Mouse (Mus musculus): Measurements from ENCODE around the gene Apbb1.

DNA sequence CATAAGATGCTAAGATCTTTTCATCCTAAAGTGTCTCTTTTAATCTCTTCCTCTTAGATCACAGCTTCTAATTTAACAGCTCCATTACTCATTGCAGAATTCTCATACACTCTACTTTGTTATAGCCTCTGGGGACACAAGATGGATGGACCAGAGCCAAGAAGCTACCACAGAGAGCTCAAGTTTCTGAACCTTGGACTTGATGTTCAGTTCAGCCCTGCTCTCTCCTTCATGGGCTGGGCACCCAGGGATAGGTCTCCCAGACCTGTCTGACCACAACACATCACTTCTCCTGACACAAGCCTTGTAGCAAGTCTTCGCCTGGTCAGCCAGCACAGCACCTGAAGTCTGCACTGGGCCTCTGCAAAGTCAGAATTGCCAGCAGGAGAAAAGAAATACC, 32.9 kb upstream of the Apbb1 start:
- no peak for TF ChIP-seq ZNF384 (IDR thresholded peaks at IDR 0.05; ENCODE audit: low read depth, low read length)
- no peak for TF ChIP-seq ZC3H11A (IDR thresholded peaks at IDR 0.05; ENCODE audit: borderline replicate concordance, low read depth, low read length)
- TF ChIP-seq HCFC1 (IDR thresholded peaks at IDR 0.05; ENCODE audit: borderline replicate concordance, insufficient read depth, low read length) = no peak
- no peak for TF ChIP-seq CHD2 (IDR thresholded peaks at IDR 0.05; ENCODE audit: low read depth, low read length)
